Mouse (Mus musculus): Measurements from ENCODE around the gene Mrpl33.

DNA sequence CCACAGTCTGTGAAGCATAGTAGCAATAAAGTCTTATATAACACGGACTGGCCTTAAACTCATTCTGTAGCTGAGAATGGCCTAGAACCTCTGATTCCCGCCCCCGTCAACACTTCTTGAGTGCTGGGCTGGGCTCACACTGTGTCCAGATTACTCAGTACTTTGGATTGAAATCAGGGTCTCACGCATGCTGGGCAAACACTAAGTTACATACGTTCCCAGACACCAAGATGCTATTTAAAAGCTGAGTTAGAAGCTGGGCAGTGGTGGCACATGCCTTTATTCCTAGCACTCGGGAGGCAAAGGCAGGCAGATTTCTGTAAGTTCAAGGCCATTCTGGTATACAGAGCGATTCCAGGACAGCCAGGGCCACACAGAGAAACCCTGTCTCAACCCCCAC is 1.4 kb downstream of the Mrpl33 start:
- TF ChIP-seq CTCF (IDR thresholded peaks at IDR 0.05; ENCODE audit: extremely low read depth, insufficient read length, insufficient replicate concordance, low read depth, low read length) (no peak), POLR2A (IDR thresholded peaks at IDR 0.05; ENCODE audit: low read depth, low read length) (no peak)
